Mouse (Mus musculus): ENCODE results near the gene Olfr1442. TPM values are rescaled to one million over a fixed set of nuclear protein-coding genes. Genes with fewer than 3 reads are reported as not detected.
"Not testable (repeated sequence)": the region's sequence is repeated elsewhere in the genome, so short reads cannot be mapped to it uniquely, and the experiment has no call there.

The Olfr1442 gene
- total and polyA plus RNA-seq, 3 experiments: 0.05 TPM; not detected in 2

DNA sequence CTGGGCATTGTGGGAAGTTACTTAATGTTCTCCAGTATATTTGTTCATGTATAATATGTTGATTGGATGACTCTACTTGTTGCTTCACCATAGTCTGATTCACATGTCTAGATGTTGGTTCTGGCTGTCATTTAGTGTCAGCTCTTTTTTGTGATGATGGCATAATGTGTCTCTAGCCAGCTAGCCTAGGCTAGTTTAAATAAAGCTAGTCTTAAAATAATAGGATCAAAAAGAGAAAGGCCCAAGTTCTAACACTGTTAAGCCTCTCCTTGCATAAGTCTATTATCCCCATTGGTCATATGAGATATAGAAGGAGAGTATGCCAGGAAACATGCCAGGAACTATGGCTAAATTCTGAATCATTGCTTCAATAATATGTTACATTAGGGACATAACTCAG is 20.7 kb upstream of the Olfr1442 start:
- H3K4me3 ChIP-seq (ENCODE audit: low read depth, low read length): no peak overlapping the region
- ATAC-seq (ENCODE audit: extremely low read depth, insufficient number of reproducible peaks, low FRiP score, poor library complexity, severe bottlenecking) (no peak), DNase-seq (ENCODE audit: low spot score) (no peak)
- no peaks in the 10 kb centered on the region for H3K36me3 ChIP-seq (replicated peaks)
- TF ChIP-seq CTCF (IDR thresholded peaks at IDR 0.05; ENCODE audit: low read depth, low read length) (no peak), GATA2 (IDR thresholded peaks at IDR 0.05; ENCODE audit: borderline replicate concordance, low read depth, low read length) (no peak), TAL1 (conservative IDR thresholded peaks at IDR 0.05; ENCODE audit: low read depth, low read length) (no peak), POLR2AphosphoS5 (IDR thresholded peaks at IDR 0.05; ENCODE audit: insufficient replicate concordance, low read depth, low read length) (no peak), GATA1 (IDR thresholded peaks at IDR 0.05; ENCODE audit: borderline replicate concordance, low read length) (no peak)
- no peaks in the 10 kb centered on the region for H3K27me3 ChIP-seq (ENCODE audit: insufficient read depth, low read length)
- H3K4me1 ChIP-seq (ENCODE audit: insufficient read depth, low read depth, low read length): no peaks in the 10 kb centered on the region
- no peaks in the 10 kb centered on the region for H3K9me3 ChIP-seq (replicated peaks)

GRCm38 (mm10) chr19:12666156-12666555 is 4.1 kb upstream of the Olfr1442 start:
- Histone ChIP-seq H3K27me3 (ENCODE audit: insufficient read depth, low read length) (peaks cover 3% of the 10 kb centered on the region; the same call in 1 of the 2 replicates), H3K4me3 (ENCODE audit: low read depth, low read length) (no peak overlapping the region), H3K36me3 (replicated peaks) (no peaks in the 10 kb centered on the region), H3K4me1 (ENCODE audit: insufficient read depth, low read depth, low read length) (no peaks in the 10 kb centered on the region), H3K9me3 (replicated peaks) (no peaks in the 10 kb centered on the region)
- TF ChIP-seq CTCF (IDR thresholded peaks at IDR 0.05; ENCODE audit: low read depth, low read length): no peak
- no peak for TF ChIP-seq GATA1 (IDR thresholded peaks at IDR 0.05; ENCODE audit: borderline replicate concordance, low read length)
- TF ChIP-seq POLR2AphosphoS5 (IDR thresholded peaks at IDR 0.05; ENCODE audit: insufficient replicate concordance, low read depth, low read length): no peak
- TF ChIP-seq TAL1 (conservative IDR thresholded peaks at IDR 0.05; ENCODE audit: low read depth, low read length): no peak
- TF ChIP-seq GATA2 (IDR thresholded peaks at IDR 0.05; ENCODE audit: borderline replicate concordance, low read depth, low read length): no peak
- no peak for DNase-seq (ENCODE audit: low spot score)
- ATAC-seq (ENCODE audit: extremely low read depth, insufficient number of reproducible peaks, low FRiP score, poor library complexity, severe bottlenecking): no peak

GRCm38 (mm10) chr19:12668601-12669000 is 1.6 kb upstream of the Olfr1442 start:
- H3K4me3 ChIP-seq (ENCODE audit: low read depth, low read length); DNase-seq (ENCODE audit: low spot score); H3K9me3 ChIP-seq (replicated peaks); ATAC-seq (ENCODE audit: extremely low read depth, insufficient number of reproducible peaks, low FRiP score, poor library complexity, severe bottlenecking); H3K36me3 ChIP-seq (replicated peaks); H3K27me3 ChIP-seq (ENCODE audit: insufficient read depth, low read length); H3K4me1 ChIP-seq (ENCODE audit: insufficient read depth, low read depth, low read length): not testable (repeated sequence)

- Histone ChIP-seq H3K4me1 (ENCODE audit: insufficient read depth, low read depth, low read length) (no peaks in the 10 kb centered on the region), H3K27me3 (ENCODE audit: insufficient read depth, low read length) (peaks cover 3% of the 10 kb centered on the region; the same call in 1 of the 2 replicates), H3K4me3 (ENCODE audit: low read depth, low read length) (no peak overlapping the region), H3K9me3 (replicated peaks) (no peaks in the 10 kb centered on the region), H3K36me3 (replicated peaks) (no peaks in the 10 kb centered on the region)
- DNase-seq (ENCODE audit: low spot score) (no peak), ATAC-seq (ENCODE audit: extremely low read depth, insufficient number of reproducible peaks, low FRiP score, poor library complexity, severe bottlenecking) (no peak)
- TF ChIP-seq GATA1 (IDR thresholded peaks at IDR 0.05; ENCODE audit: borderline replicate concordance, low read length): no peak
- no peak for TF ChIP-seq CTCF (IDR thresholded peaks at IDR 0.05; ENCODE audit: low read depth, low read length)
- TF ChIP-seq GATA2 (IDR thresholded peaks at IDR 0.05; ENCODE audit: borderline replicate concordance, low read depth, low read length): no peak
- no peak for TF ChIP-seq POLR2AphosphoS5 (IDR thresholded peaks at IDR 0.05; ENCODE audit: insufficient replicate concordance, low read depth, low read length)
- TF ChIP-seq TAL1 (conservative IDR thresholded peaks at IDR 0.05; ENCODE audit: low read depth, low read length): no peak
These were observed 812 bp downstream of the Olfr1442 start for GRCm38 (mm10) chr19:12671051-12671450.

DNA sequence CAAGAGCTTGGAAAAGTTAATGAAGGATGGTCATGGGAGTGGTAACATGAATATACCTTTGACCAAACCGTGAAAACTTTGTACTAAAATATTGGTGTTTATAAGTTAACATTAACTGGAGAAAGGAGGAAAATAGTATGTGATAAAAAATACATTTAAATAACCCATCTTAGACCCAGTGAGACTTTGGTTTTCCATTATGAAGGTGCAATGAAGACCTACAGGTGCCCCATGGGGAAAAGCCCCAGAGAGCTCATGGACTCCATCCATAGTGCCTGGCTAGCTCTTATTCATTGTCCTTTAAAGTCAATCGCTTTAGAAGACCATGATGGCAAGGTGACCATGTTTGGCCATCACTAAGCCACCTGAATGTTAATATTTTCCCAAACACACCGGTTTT is 7.6 kb downstream of the Olfr1442 start, which contains the start of gene Olfr1443:
TSS of gene Olfr1443 (plus strand) at position 301 of the 400 bp plus-strand sequence.
- no peak for TF ChIP-seq CTCF (IDR thresholded peaks at IDR 0.05; ENCODE audit: low read depth, low read length)
- no peak for TF ChIP-seq TAL1 (conservative IDR thresholded peaks at IDR 0.05; ENCODE audit: low read depth, low read length)
- no peak for TF ChIP-seq GATA1 (IDR thresholded peaks at IDR 0.05; ENCODE audit: borderline replicate concordance, low read length)
- no peak for TF ChIP-seq POLR2AphosphoS5 (IDR thresholded peaks at IDR 0.05; ENCODE audit: insufficient replicate concordance, low read depth, low read length)
- no peak for TF ChIP-seq GATA2 (IDR thresholded peaks at IDR 0.05; ENCODE audit: borderline replicate concordance, low read depth, low read length)
- Histone ChIP-seq H3K4me3 (ENCODE audit: low read depth, low read length) (no peak within 1 kb of the TSS), H3K36me3 (replicated peaks) (no peaks in the 10 kb centered on the region), H3K9me3 (replicated peaks) (no peaks in the 10 kb centered on the region), H3K27me3 (ENCODE audit: insufficient read depth, low read length) (no peaks in the 10 kb centered on the region), H3K4me1 (ENCODE audit: insufficient read depth, low read depth, low read length) (peaks cover 2% of the 10 kb centered on the region; the same call in 1 of the 2 replicates)
- ATAC-seq (ENCODE audit: extremely low read depth, insufficient number of reproducible peaks, low FRiP score, poor library complexity, severe bottlenecking): no peak
- DNase-seq (ENCODE audit: low spot score): no peak

DNA sequence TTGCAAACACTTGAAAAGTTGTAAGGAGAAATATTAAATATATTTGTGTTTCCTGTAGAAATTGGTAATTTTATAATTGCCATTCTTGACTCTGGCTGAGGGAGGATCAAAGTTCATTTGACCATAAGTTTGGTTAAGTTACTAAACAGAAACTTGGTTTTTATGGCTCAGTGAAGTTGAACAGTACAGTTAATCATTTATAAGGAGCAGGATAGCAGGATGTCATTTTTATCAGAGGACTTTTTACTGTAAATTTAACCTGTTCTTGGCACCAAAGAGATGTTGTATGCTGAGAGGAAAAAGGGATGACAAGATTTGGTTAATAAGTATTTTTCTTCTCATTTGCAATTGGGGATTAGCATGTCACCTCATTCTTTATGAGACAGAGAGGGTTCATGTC is 14.4 kb downstream of the Olfr1442 start:
- Histone ChIP-seq H3K4me1 (ENCODE audit: insufficient read depth, low read depth, low read length) (no peaks in the 10 kb centered on the region), H3K4me3 (ENCODE audit: low read depth, low read length) (no peak overlapping the region), H3K27me3 (ENCODE audit: insufficient read depth, low read length) (0 out of 2 replicates have a peak, but pooled peaks cover 3% of the 10 kb centered on the region), H3K9me3 (replicated peaks) (no peaks in the 10 kb centered on the region), H3K36me3 (replicated peaks) (no peaks in the 10 kb centered on the region)
- ATAC-seq (ENCODE audit: extremely low read depth, insufficient number of reproducible peaks, low FRiP score, poor library complexity, severe bottlenecking) (no peak), DNase-seq (ENCODE audit: low spot score) (no peak)
- TF ChIP-seq CTCF (IDR thresholded peaks at IDR 0.05; ENCODE audit: low read depth, low read length): no peak

- no peak for ATAC-seq (ENCODE audit: extremely low read depth, insufficient number of reproducible peaks, low FRiP score, poor library complexity, severe bottlenecking)
- H3K4me1 ChIP-seq (ENCODE audit: insufficient read depth, low read depth, low read length): no peaks in the 10 kb centered on the region
- TF ChIP-seq CTCF (IDR thresholded peaks at IDR 0.05; ENCODE audit: low read depth, low read length) (no peak), POLR2AphosphoS5 (IDR thresholded peaks at IDR 0.05; ENCODE audit: insufficient replicate concordance, low read depth, low read length) (no peak), GATA1 (IDR thresholded peaks at IDR 0.05; ENCODE audit: borderline replicate concordance, low read length) (no peak), GATA2 (IDR thresholded peaks at IDR 0.05; ENCODE audit: borderline replicate concordance, low read depth, low read length) (no peak), TAL1 (conservative IDR thresholded peaks at IDR 0.05; ENCODE audit: low read depth, low read length) (no peak)
These were observed 15.0 kb downstream of the Olfr1442 start for GRCm38 (mm10) chr19:12685231-12685630.

More at GRCm38 (mm10) chr19:12685231-12685630, 15.0 kb downstream of the Olfr1442 start:
- no peaks in the 10 kb centered on the region for H3K9me3 ChIP-seq (replicated peaks)
- DNase-seq (ENCODE audit: low spot score): no peak
- H3K27me3 ChIP-seq (ENCODE audit: insufficient read depth, low read length): 0 out of 2 replicates have a peak, but pooled peaks cover 3% of the 10 kb centered on the region
- H3K36me3 ChIP-seq (replicated peaks): no peaks in the 10 kb centered on the region
- H3K4me3 ChIP-seq (ENCODE audit: low read depth, low read length): no peak overlapping the region

Data from G1E (cell line).